Mouse (Mus musculus) heart, adult 2 months (tissue): Measurements from ENCODE around the gene Chst3. TPM values are rescaled to one million over a fixed set of nuclear protein-coding genes. Genes with fewer than 3 reads are reported as not detected.
A peak's percentile ranks its signal among the peaks of the same experiment; 100 is the strongest.

ENCODE experiments used
- DNase-seq, 2 experiments: peaks; one replicate each; pipeline ENCODE4 v3.0.0; 2021
- H3K27ac ChIP-seq: fragments of 200-600 bp; 2 replicates; pipeline ENCODE4 v1.8.1; 2022
- H3K27me3 ChIP-seq: fragments of 200-500 bp; 2 replicates; pipeline ENCODE4 v1.6.1; 2012; ENCODE audit warnings: mild to moderate bottlenecking, low read length, inconsistent platforms, mixed read lengths; ENCODE audit not compliant: control insufficient read depth, insufficient read depth
- H3K36me3 ChIP-seq: fragments of 200-500 bp; 2 replicates; pipeline ENCODE4 v1.6.1; 2012; ENCODE audit warnings: low read length, inconsistent platforms; ENCODE audit not compliant: control insufficient read depth, insufficient read depth
- H3K4me1 ChIP-seq: fragments of 200-500 bp; 2 replicates; pipeline ENCODE4 v1.6.1; 2011; ENCODE audit warnings: low read length; ENCODE audit not compliant: control insufficient read depth, insufficient read depth
- H3K4me3 ChIP-seq: fragments of 200-600 bp; 2 replicates; pipeline ENCODE4 v1.8.1; 2022
- H3K79me2 ChIP-seq: fragments of 200-500 bp; replicated peaks from 2 replicates; pipeline ENCODE4 v1.6.1; 2012; ENCODE audit warnings: mild to moderate bottlenecking, inconsistent platforms, low read length, moderate library complexity, mixed read lengths; ENCODE audit not compliant: control insufficient read depth, insufficient read depth
- H3K9ac ChIP-seq: fragments of 200-500 bp; 2 replicates; pipeline ENCODE4 v1.6.1; 2012; ENCODE audit warnings: low read depth, mild to moderate bottlenecking, control low read depth, inconsistent platforms, low read length, mixed read lengths
- CTCF ChIP-seq: fragments of 200-600 bp; IDR thresholded peaks from 2 replicates; pipeline ENCODE4 v1.8.1; 2022; ENCODE audit warnings: antibody characterized with exemption, mild to moderate bottlenecking, moderate library complexity
- EP300 ChIP-seq: fragments of 200-500 bp; IDR thresholded peaks from 2 replicates; pipeline ENCODE4 v1.6.1; 2011; ENCODE audit warnings: low read depth, low read length, control low read depth; ENCODE audit not compliant: insufficient read depth
- POLR2A ChIP-seq: fragments of 200-500 bp; IDR thresholded peaks from 2 replicates; pipeline ENCODE4 v1.6.1; 2011; ENCODE audit warnings: mild to moderate bottlenecking, low read depth, low read length, control low read depth; ENCODE audit not compliant: insufficient read depth
- WGBS: fragments of 180-500 bp; shearing (Covaris S2); methylation state at CpG from one replicate; pipeline ENCODE4 v1.1.7; 2018; 5-methylcytosine and 5-hydroxymethylcytosine counted together
- intact Hi-C: fragments of 180-260 bp; cut with DNase I; formaldehyde crosslinking; loops from one replicate; pipeline ENCODE4 v1.15.1; 2025
- polyA plus RNA-seq: library from polyadenylated mRNA; depleted of rRNA; stranded (reverse); fragments of >200 nt; gene quantifications from 2 replicates; pipeline ENCODE4 v1.2.3, GENCODE M21; 2012
- total RNA-seq, 2 experiments: library from RNA; stranded (reverse); gene quantifications; 2 replicates each; pipeline ENCODE4 v1.2.3; 2021

Chst3 gene
- total and polyA plus RNA-seq, 3 experiments, result 0.80 to 1.5 (median 0.91) TPM

DNA sequence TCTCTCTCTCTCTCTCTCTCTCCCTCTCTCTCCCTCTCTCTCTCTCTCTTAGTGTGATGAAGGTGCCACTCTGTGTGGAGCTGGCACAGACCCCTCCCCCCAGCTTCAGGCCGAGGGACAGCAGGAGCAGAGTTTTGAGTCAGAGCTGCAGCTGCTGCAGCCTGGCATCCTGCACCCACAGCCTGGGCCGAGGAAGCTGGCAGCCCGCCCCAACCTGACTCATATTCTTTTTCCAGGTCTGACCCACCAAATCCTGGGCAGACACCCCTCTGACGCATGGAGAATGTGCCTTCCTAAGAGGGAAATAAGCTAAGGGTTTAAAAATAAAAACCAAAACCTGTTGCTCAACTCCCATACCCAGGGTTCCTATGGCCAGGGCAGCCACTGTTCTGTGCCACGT is 9.8 kb downstream of the Chst3 start:
- no peak overlapping the region for H3K4me3 ChIP-seq
- no peaks in the 10 kb centered on the region for H3K79me2 ChIP-seq
- no peaks in the 10 kb centered on the region for H3K27me3 ChIP-seq
- H3K9ac ChIP-seq, result peak overlapping the region; percentile 72
- 21% methylated on average over 5 of the region's 5 CpGs for WGBS
- intact Hi-C loops, result no loop called here
- peaks cover 9% of the 10 kb centered on the region for H3K4me1 ChIP-seq
- peak overlapping the region; percentile 81 for H3K27ac ChIP-seq
- DNase-seq, result peak; percentile 75 to 84
- TF ChIP-seq CTCF, result no peak
- TF ChIP-seq EP300, result no peak
- TF ChIP-seq POLR2A, result no peak
- no peaks in the 10 kb centered on the region for H3K36me3 ChIP-seq

DNA sequence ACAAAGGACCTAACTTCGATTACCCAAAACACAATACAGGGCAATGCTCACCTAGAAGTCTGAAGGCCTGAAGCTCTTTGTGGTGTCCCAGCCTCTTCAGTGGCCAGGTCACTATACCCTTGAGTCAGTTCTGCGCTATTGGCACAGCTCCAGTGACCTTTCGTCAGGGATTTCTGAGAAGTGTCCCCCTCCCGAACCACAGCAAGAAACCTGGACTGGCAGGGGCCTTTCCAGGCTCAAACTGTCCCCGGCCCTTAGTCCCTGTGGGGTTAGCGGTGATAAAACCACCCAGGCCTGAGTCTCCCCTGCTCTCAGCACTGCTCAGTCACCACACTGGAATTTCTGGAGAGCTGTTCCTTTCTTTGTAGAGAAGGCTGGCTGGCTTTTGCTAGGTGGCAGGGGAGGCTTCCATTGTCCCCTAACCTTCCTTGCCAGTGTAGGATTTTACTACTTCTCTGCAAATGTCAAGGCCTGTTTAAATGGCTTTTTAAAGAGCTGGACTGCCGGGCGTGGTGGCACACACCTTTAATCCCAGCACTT is 11.8 kb downstream of the Chst3 start:
- WGBS, result 65% methylated on average over 8 of the region's 8 CpGs
- no peak for TF ChIP-seq POLR2A
- TF ChIP-seq CTCF, result no peak
- TF ChIP-seq EP300, result no peak
- peak overlapping the region; percentile 47 for H3K27ac ChIP-seq
- DNase-seq, result peak in 1 of 2 experiments; percentile 15
- H3K27me3 ChIP-seq, result no peaks in the 10 kb centered on the region
- intact Hi-C loops, result no loop called here
- no peak overlapping the region for H3K9ac ChIP-seq
- peaks cover 9% of the 10 kb centered on the region for H3K4me1 ChIP-seq
- no peak overlapping the region for H3K4me3 ChIP-seq
- no peaks in the 10 kb centered on the region for H3K36me3 ChIP-seq
- H3K79me2 ChIP-seq, result no peaks in the 10 kb centered on the region

DNA sequence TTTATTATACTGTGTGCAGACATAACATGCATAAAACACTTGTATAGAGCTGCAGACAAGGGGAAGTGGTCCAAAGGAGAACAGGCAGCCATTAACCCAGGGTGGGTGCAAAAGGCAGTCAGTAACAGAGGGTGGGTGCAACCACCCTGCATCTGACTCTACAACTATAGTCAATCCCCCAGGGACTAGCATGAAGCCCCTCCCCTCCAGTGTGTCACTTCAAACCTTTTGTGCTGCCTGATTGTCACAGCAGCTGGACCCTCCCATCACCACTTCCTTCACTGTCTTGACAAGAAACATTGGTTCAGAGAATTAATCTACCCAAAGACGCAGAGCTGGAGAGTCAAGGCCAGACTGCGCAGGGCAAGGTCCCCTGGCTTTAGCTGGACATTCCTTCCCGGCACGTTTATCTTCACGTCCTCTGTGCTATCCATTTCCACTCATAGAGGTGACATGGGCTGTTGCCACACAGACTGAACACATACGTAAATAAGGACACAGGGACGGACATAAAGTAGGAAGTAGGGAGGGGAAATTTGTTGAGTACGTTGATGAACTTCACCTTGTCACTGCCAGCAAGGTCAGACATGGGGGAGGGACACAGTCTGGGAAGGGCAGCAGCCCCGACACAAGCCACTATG is 13.3 kb downstream of the Chst3 start:
- Histone ChIP-seq H3K79me2 (no peaks in the 10 kb centered on the region), H3K4me1 (peaks cover 9% of the 10 kb centered on the region), H3K27ac (peak overlapping the region; percentile 49), H3K27me3 (no peaks in the 10 kb centered on the region), H3K9ac (0 out of 2 replicates have a peak overlapping the region, but pooled peaks have one; percentile 11), H3K4me3 (no peak overlapping the region), H3K36me3 (no peaks in the 10 kb centered on the region)
- TF ChIP-seq POLR2A, result no peak
- 0 out of 2 replicates have a peak, but pooled peaks have one; percentile 54 for TF ChIP-seq EP300
- peak in 1 of 2 experiments; percentile 56 for DNase-seq
- intact Hi-C loops, result no loop called here
- 21% methylated on average over 9 of the region's 9 CpGs for WGBS

DNA sequence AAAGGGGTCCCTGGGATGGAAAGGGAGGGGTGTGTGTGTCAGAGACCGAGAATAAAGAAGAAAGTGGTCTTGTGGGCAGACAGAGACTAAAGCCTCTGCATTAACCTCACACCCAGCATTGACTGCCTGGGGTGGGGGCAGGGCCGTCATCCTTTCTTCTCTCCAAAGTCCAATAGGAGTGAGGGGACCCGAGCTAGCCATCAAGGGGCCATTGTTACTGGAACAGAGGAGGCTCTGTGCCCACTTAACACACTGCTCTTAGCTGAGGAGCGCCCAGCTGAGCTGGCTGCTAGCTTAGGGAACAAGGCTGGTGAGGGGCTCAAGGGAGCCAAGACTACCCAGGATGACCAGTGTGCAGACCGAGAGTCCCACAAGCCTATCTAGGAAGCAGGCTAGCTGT is 16.3 kb downstream of the Chst3 start:
- Histone ChIP-seq H3K9ac (no peak overlapping the region), H3K27ac (no peak overlapping the region), H3K79me2 (no peaks in the 10 kb centered on the region), H3K36me3 (no peaks in the 10 kb centered on the region), H3K4me3 (no peak overlapping the region), H3K4me1 (peaks cover 6% of the 10 kb centered on the region), H3K27me3 (no peaks in the 10 kb centered on the region)
- no peak for TF ChIP-seq EP300
- TF ChIP-seq CTCF, result no peak
- no peak for TF ChIP-seq POLR2A
- intact Hi-C loops, result no loop called here
- WGBS, result 70% methylated on average over 5 of the region's 5 CpGs
- DNase-seq, result no peak

DNA sequence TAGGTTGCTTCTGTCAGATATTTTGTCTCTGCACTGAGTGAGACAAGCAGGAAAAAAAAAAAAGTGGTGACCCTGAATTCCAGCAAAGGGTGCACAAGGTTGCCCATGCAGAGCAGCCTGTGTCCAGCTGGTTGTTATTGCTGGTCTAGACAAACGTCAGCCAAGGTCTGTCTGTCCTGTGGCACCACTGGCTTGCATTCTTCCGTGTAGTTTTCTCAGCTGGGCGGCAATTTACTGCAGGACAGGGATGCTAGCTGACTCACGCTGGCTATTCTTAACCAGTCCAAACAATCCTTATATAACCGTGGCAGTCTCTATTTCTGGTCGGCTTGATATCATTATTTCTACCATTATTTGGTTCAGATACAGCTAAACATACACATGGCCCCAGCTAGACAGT is 18.1 kb downstream of the Chst3 start:
- Histone ChIP-seq H3K27me3 (no peaks in the 10 kb centered on the region), H3K36me3 (no peaks in the 10 kb centered on the region), H3K4me3 (no peak overlapping the region), H3K4me1 (peaks cover 7% of the 10 kb centered on the region), H3K9ac (no peak overlapping the region), H3K79me2 (no peaks in the 10 kb centered on the region), H3K27ac (0 out of 2 replicates have a peak overlapping the region, but pooled peaks have one; percentile 36)
- intact Hi-C loops, result no loop called here
- WGBS, result 52% methylated on average over 6 of the region's 6 CpGs
- TF ChIP-seq POLR2A (no peak), CTCF (no peak), EP300 (no peak)
- no peak for DNase-seq

DNA sequence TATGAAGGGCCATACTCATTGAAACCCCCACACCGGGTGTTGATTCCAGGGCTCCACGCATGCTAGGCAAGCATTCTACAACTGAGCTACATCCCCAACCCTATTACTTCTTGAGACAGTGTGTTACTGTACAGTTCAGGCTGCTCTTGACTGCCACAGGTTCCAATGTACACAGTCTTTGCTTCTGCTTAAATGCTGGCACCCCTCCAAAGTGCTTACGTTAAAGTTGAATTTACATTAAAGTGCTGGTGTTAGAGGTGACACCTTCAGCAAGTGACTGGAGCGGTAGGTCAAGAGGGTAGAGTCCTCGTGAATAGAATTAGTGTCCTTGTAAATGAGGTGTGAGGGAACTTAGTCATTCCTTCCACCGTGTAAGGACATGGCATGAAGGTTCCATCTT is 19.7 kb downstream of the Chst3 start:
- H3K36me3 ChIP-seq, result no peaks in the 10 kb centered on the region
- no peak for DNase-seq
- no peaks in the 10 kb centered on the region for H3K79me2 ChIP-seq
- 84% methylated on average over 6 of the region's 6 CpGs for WGBS
- H3K9ac ChIP-seq, result no peak overlapping the region
- intact Hi-C loops, result no loop called here
- no peak overlapping the region for H3K4me3 ChIP-seq
- H3K27ac ChIP-seq, result no peak overlapping the region
- peaks cover 3% of the 10 kb centered on the region for H3K4me1 ChIP-seq
- no peak for TF ChIP-seq POLR2A
- TF ChIP-seq EP300, result no peak
- no peak for TF ChIP-seq CTCF
- H3K27me3 ChIP-seq, result no peaks in the 10 kb centered on the region
